Mouse (Mus musculus) hematopoietic stem cell, adult 5-6 weeks (primary cell): ENCODE results near the gene Aif1. TPM values are rescaled to one million over a fixed set of nuclear protein-coding genes. Genes with fewer than 3 reads are reported as not detected.

Experiments
- ATAC-seq, 2 experiments: fragments of 125-278 bp in 1 of 2; replicated peaks in 1 of 2; 2 replicates each; pipeline ENCODE4 v1.8.0; 2016 to 2017; ENCODE audit warnings: inconsistent platforms in 2 of 2, mild to moderate bottlenecking in 2 of 2, moderate number of reproducible peaks in 2 of 2, low read depth in 1 of 2, moderate TSS enrichment in 1 of 2; ENCODE audit not compliant: low FRiP score in 2 of 2, poor library complexity in 2 of 2, severe bottlenecking in 2 of 2, insufficient read depth in 1 of 2, low TSS enrichment in 1 of 2
- total RNA-seq: library from RNA; stranded (forward); fragments of 172-1452, 232-1000 nt; gene quantifications from 2 replicates; pipeline ENCODE4 v1.2.3, GENCODE M21; 2017

Gene Aif1
- total RNA-seq: 1.8 TPM in 1 of 2 replicates, not detected in the other

DNA sequence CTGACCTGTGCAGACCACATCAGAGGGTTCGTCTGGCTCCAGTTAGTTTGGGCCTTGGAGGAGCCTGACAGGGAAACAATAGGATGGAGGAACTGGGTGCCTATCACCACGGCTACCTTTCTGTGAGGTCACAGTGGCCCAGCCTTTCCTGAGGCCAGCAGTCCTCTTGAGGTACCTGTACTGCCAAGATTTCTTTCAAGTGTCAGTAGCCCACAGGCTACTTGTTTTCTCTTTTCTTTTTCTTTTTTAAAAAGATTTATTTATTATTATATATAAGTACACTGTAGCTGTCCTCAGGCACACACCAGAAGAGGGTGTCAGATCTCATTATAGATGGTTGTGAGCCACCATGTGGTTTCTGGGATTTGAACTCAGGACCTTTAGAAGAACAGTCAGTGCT, at the start of gene Aif1:
Gene Aif1, minus strand, starts transcription at position 101 of the 400 bp plus-strand sequence.
- no peak for ATAC-seq

DNA sequence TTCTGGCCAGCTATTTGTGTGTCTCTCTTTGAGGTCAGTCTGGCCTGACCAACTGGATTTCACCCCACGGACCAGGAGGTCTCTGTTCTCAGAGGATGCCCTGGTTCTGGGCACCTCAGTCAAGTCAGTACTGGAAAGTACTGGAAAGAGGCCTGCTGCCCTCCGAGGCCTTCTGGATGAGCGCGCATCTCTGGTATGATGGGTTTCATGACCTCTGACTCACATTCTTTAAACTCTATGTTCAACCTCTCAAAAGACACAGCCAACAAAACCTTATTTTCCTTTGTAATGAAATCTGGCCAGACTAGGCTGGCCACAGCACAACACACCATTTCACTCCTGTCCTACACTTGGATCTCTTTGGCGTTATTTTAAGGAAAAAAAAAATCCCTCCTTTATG, 49.6 kb upstream of the Aif1 start:
- no peak for ATAC-seq

DNA sequence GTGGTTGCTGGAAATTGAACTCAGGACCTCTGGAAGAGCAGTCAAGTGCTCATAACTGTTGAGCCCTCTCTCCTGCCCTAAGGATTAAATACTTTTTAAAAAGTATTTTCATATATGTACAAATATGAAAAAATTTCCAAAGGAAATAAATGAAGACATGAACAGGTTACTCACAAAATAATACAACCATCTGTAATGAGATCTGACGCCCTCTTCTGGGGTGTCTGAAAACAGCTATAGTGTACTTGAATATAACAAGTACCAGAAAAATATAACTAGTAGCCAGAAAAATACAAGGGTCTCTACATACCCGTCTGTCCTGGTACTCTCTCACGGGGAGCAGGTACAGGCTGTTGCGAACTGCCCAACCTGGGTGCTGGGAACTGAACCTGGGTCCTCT, 48.8 kb upstream of the Aif1 start:
- no peak for ATAC-seq

DNA sequence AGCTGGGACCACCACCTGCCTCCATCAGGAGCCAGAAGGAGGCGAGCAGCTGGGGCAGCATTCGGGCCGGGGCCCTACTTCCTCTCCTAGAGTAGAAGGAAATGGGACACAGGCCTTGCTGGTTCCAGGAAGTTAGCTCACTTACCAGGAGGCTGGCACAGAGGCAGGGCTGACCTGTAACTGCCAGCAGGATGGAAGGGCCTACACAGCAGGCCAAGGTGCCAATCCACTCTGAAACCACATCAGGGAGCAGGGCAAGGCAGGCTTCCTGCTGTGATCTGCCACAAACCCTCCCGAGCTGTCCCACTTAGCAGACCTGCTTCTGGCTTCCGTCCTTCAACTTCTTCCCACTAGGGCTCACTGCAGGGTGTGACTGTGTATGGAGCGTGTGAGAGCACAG, 46.4 kb upstream of the Aif1 start:
- peak; percentile 74 to 82 for ATAC-seq

DNA sequence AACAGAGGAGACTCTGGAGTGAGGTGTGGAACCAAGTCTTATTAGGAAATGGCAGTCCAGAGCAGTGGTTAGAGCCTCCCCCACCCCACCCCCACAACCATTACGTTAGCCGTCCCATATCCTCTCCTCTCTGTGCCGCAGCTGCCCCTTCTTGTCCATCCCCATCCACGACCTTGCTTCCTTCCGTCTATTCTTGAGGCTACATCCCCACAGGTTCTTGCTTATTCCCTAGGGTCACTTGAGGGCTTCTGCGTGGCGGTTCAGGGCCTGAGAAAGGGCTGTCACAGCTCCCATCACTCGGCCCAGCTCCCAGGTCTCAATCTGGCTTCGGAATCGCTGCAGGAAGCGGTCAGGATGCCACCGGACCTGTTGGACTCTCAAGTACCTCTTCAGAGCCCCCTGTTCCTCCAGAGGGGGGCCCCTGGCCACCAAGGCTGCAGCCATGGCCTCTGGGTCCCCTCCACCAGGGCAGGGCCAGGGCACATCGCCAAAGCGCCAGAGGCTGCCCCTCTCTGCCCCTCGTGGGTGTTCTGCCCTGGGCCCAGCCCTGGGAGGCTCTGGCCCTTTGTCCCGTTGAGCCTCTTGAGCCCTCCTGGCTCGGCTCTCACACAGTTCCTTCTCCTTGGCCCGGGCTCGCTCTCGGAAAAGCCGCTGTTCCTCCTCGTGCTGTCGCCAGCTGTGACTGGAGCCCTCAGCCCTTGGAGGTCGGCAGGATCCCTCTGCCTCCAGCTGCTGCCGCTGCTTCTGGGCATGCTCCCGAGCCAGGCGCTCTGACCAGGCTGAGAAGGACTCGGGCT, 44.5 kb upstream of the Aif1 start, which contains the start of gene Gm16181:
Gene Gm16181, plus strand, starts transcription at position 679 of the 797 bp plus-strand sequence.
- ATAC-seq: peak in 1 of 2 experiments; percentile 0; a peak in 1 of 4 replicates

DNA sequence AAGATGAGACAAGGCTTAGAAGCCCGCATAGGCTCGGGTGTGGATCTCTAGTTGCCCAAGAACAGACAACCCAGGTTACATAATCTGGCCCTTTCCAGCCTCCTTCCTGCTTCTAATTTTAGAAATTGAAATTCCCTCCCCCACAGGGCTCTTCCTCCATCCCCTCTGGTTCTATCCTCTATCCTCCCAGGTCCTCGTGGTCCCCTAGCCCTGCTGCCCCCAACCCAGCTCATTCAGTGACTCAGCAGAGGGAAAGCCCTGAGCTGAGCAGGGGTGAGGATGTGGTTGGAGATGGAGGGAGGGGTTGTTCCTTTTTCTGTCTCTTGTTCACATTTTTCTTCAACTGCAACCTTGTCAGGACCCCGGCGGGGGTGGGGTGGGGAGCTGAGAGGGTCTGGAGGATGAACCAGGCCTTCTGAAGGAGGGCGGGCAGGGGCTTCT, 43.8 kb upstream of the Aif1 start:
- peak; percentile 29 to 45; a peak in 2 of 4 replicates for ATAC-seq

DNA sequence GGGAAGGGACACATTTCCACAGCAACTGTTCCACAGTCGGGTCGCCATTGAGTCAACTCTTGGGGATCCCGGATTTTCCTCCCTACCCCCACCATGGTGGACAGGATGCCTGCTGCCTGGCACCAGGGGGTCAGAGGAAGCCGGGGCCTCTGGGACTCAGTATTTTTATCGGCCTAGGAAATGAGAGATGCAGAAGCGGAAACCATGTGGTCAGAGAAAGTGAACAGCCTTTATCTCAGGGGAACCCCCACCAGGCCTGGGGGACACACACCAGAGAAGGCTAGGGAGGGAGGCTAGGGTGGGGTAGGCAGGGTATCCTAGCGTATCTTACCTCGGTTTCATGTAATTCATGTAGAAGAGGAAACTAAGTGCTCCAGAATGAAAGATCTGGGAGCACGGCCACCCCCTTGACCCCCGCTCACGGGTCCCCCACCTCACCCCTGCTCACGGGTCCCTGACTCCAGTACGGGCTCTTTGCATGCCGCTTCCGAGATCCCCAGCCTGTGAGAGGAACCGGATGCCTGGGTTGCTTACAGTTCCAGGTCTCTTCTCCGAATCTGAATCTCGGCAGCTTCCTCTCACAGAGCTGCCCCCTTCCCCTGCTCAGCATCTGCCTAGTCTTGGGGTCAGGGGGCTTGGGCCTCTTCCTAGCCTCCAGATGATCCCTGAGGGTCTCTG, 42.8 kb upstream of the Aif1 start:
- peak; percentile 43 to 47 for ATAC-seq

DNA sequence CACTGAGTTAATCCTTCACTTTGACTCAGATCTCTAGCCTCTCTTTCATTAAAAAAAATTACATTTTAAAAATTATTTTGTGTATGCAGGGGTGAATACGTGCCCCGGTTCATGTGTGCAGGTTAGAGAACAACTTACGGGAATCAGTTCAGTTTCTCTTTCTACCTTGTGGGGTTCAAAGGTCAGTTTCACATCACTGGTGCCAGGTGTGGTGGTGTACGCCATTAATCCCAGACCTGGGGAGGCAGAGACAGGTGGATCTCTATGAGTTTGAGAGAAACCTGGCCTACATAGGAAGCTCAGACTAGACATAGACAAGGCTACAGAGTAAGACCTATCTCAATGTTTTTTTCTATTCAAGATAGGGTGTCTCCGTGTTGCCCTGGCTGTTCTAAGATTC, 37.2 kb upstream of the Aif1 start:
- ATAC-seq: no peak

DNA sequence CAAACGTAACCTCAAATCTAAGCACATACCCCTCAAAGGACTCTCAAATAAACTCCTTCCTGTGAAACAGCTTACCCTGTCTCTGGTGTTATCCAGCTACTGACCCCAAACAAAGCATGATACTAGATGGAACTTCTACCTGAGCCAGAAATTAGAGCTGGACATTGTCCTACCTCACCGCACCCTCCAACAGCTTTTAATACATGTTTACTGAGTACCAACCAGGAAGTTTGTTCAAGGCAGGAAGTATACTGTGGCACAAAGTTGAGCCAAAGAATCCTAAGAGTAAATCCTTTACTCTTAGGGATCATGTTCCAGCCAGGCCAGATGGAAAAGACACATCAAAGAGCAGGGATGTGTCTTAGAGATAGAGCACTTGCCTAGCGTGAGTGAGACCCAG, 34.7 kb upstream of the Aif1 start:
- no peak for ATAC-seq

DNA sequence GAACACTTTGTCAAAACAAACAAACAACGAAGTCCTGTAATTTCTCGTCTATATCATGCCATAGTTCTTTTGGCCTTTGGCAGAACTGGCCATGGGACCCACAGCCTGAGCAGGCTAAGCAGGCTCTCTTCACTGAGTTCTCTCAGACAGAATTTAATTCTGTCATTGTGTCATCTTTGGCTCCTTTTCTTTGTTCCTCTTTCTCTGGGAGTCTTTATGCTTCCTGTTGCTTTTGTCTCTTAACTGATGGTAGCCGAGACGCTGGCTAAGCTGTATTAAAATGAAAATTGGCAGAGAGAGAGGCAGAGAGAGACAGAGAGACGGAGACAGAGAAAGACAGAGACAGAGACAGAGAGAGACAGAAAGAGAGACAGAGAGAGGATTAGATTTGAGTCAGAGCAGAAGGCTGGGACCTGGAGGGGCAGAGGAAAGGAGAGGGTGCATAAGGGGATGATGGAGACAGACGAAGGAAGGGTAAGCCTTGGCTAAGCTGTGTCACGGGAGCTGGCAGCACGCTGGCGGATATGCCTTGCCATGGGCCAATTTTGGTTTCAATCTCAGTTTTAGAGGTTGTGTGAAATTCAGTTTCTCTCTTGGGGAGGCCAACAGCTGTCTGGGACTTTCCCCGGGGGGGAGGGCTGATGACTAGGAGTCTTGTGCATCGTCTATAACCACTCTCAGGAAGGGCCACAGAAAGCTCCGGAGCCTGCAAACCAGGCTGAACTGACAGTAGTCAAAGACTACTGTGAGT, 34.1 kb upstream of the Aif1 start:
- ATAC-seq: peak; percentile 36 to 49; a peak in 2 of 4 replicates

DNA sequence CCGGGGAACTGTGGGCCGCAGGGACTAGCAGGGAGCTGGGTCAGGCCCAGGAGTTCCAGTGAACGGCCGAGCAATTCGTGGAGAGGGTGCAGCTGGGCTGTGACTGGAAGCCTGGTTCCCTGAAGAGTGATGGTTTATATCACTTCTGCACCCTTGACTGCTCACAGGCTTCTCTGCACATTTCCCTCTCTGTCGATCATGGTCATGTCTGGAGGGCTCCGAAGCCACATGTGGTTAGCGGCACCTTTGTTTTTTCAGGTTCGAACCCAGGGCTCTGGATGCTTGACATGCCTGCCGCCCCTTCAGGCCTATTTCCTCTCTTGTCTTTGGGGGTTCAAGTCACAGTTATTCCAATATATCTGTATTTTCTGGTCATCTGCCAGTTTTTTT, 29.5 kb upstream of the Aif1 start:
- no peak for ATAC-seq

DNA sequence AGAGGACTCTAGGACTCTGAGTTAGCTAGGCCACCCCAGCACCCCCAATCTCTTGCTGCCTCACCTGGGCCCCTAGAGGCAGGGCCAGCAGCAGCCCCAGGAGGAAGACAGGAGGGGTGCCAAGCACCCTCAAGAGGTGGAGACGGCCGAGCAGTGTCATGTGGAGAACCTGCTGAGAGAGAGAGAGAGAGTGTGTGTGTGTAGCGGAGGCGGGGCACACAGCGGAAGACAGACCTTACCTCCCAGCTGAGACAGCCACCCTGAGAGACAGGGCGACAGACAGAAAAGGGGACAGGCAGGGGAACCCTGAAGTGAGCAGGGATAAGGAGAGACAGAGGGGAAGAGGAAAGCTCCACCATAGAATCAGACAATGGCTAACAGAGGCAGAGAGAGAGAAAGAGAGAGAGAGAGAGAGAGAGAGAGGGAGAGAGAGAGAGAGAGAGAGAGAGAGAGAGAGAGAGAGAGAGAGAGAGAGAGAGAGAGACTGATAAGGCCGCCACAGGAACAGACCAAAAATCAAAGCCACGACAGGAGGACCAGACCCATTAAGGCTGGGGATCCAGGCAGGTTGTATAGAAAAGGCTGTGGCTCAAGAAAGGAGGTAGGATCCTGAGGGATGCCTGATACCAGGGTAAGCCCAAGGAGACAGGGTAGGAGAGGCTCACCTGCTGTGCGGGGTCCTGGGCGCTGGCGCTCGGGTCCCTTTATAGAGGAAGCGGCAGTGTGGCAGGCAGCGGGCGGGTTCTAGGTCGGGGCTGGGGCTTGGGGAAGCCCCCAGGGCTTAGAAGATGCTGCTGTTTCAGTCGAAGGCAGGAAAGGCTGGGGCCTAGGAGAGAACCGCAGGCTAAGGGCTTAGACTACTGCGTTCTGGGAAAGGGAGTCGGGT, 28.9 kb upstream of the Aif1 start, which contains the start of gene Lta:
Gene Lta, minus strand, starts transcription at position 858 of the 886 bp plus-strand sequence.
- ATAC-seq: no peak

DNA sequence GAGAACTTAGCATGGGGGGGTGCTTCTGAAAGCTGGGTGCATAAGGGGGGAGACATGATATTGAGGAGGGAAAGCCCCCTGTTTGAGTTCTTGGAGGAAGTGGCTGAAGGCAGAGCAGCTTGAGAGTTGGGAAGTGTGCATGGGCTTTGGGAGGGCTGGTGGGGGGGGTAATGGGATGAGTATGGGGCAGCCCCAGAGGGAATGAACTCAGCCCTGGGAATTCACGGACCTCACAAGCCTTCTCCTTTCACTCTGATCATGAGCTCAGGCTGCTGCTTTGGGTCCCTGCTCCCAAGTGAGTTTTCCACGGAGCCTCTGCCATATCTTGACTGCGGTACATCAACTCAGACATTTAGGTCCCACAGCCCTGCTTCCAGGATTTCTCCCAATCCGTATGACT, 26.6 kb upstream of the Aif1 start:
- no peak for ATAC-seq

DNA sequence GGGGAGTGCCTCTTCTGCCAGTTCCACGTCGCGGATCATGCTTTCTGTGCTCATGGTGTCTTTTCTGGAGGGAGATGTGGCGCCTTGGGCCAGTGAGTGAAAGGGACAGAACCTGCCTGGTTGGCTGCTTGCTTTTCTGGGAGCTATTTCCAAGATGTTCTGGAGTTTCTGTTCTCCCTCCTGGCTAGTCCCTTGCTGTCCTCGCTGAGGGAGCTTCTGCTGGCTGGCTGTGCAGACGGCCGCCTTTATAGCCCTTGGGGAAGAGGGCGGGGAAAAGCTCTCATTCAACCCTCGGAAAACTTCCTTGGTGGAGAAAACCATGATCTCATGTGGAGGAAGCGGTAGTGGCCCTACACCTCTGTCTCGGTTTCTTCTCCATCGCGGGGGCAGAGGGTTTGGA, 25.9 kb upstream of the Aif1 start, which contains the start of gene Tnf:
Gene Tnf, minus strand, starts transcription at position 221 of the 400 bp plus-strand sequence.
- ATAC-seq: peak; percentile 57 to 61

DNA sequence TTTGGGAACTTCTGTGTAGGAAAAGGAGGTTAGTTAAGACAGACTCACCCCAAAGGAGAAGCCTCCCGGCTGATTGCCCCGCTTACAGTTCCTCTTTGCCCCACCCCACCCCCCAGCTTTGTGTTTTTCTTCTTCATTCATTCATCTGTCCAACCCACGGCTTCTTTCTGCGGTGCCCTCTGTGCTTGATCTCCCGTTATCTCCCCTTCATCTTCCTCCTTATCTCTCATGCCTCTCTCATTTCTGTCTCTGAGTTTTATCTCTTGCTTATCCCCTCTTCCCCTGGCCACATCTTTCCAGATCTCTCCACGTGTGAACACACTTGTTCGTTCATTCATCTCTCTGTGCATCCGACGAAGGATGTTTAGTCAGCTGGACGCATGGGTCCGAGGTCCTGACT, 25.3 kb upstream of the Aif1 start:
- ATAC-seq: no peak

DNA sequence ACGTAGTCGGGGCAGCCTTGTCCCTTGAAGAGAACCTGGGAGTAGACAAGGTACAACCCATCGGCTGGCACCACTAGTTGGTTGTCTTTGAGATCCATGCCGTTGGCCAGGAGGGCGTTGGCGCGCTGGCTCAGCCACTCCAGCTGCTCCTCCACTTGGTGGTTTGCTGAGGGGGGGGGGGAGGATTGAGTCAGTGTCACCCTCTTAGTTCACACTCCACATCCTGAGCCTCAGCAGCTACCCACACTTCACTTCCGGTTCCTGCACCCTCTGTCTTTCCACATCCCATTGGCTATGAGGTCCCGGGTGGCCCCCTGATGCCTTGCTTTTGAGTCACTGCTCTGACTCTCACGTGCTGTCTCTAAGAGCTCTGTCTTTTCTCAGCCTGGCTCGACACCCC, 24.5 kb upstream of the Aif1 start:
- peak; percentile 71 to 85 for ATAC-seq

DNA sequence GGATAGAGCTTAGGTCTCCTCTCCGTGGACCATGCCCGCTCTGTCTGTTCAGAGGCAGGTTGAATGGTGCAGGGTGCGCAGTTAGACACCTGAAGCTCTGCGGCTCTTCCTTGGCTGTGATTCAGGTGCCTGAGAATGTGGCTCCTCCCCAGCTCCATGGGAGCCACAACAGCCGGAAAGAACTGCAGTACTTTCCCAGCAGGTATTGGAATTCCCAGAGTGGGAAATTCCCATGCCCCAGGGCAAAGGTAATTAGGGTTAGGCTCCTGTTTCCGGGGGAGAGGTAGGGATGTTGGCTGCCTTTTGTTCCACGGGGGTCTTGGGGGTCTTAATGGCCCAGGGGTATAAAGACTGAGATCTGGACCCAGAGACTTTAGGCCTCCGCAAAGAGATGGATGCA, 23.1 kb upstream of the Aif1 start:
- ATAC-seq: no peak
